Mouse (Mus musculus) regulatory T cell (primary cell): ENCODE data around the gene Suds3.

Experiments used
- in situ Hi-C: fragments of 300-600 bp; cut with MboI, MseI; formaldehyde crosslinking; loops from one replicate; pipeline ENCODE4 v1.15.1; 2025; ENCODE audit warnings: high pct_unique_total_duplicates

The Suds3 gene

DNA sequence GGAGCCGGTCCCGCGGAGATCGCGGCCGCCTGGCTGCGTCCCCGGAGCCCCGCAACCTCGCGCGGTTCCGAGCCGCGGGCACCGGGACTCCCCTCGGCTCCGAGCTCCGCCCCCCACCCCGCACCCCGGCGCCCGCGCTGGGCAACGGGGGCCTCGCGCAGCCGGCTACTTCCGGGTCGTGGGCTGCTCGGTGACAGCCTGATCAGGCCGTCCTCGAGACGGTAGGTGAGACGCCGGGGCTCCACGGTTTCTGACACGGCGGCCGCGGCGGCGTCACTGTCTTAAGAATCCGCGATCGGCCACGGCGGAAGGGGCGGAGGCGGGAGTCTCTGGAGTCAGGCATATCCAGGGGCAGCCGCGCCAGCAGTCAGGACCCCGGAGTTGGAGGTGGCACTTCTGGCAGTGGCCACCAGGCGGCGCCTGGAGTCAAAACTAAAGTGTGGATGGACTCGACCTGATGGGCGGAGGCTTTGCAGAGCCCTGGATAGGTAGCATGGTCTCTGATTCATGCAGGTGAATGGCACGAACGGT lies at the start of gene Suds3:
Gene Suds3 (minus strand): TSS at position 278 of the 531 bp plus-strand sequence.
- in situ Hi-C loops, result no loop called here

DNA sequence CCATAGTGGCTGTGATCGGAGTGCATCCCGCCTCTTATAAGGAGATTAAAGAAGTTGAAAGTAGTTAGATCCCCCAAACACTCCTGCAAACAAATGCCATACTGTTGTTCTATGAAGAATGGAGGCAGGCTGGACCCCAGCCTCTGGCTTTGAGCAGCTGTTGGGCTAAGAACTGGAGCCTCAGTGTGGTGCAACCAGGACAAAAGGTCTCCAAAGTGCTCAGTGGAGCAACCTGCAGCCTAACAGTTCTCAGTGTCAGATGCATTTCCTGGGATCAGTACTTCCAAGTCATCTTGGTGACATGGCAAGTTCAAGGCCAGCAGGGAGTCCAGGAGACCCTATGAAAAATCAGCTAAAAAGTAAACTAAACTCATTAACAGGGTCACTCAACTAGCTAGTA lies 49.0 kb upstream of the Suds3 start:
- in situ Hi-C loops, result no loop called here

DNA sequence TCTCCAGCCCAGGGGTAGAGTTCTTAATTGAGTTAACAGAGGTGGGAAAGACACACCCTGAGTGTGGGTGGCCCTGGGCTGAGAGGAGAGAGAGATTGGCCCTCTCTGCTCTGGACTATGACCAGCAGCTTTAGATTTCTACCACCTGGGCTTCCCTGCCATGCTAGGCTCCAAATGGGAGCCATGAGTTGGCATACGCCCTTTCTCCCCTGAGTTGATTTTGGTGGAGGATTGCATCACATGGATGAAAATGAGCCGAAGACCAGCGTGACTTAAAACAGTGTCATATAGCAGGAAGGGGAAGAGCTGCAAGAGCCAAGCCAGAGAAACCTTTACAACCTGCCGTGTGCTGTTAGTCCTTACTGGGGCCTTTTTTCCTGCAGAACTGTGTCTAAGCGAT lies 48.6 kb upstream of the Suds3 start:
- in situ Hi-C loops, result no loop called here

DNA sequence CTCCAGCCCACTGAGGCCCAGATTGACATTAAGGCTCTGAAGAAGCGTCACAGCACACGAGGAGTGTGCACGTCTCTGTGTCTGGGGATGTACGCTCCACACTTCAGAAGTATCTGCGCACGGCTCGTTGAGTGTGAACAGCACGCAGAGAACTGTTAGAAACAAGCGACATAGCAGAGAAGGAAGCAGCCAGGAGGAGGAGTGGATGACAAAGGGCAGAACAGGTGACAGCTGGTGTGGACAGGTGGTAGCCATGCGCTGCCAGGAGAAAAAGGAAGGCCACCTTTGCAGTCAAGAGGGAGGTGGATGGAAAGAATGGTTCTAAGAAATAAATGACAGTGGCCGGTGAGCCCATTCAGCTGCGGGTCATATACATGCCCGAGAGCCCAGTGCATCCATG lies 47.9 kb upstream of the Suds3 start:
- in situ Hi-C loops, result no loop called here

DNA sequence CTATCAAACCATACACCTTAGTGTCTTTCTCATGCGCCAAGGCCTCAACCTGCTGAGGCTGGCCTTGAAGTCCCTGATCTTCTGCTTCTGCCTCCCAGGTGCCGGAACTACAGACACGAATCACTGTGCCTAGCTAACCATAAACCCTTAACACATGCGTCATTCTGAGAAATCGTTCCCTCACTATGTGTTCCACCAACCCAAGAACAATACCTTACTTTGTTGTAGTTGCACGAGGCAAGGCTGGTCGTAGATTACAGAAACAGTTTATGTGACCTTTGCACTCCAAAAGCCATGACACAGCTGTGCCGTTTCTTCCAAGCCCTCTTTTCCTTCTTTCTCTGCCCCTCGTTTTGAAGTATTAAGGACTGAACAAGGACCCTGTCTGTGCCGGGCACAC lies 44.6 kb upstream of the Suds3 start:
- in situ Hi-C loops, result no loop called here

DNA sequence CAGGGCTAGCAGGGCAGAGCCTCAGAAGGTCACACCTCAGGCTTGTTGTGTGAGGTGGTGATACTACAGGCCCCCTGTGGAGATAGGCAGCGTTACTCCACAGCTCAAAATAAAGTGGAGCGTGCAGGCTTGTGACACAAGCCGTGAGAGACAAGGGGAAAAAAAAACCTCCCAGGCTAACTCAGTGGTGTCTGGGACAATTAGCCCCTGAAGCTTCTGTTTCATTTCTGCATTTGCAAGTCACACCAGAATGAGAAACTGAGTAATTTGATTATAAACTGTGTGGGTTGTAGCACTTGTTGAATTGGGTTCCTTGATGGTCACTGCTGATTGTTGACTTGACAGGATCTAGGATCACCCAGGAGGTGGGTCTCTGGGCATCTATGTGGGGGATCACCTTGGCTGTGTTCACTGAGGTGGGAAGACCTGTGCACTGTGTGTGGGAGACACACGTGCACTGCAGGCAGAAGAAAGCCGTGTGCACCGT lies 43.9 kb upstream of the Suds3 start:
- in situ Hi-C loops, result no loop called here

DNA sequence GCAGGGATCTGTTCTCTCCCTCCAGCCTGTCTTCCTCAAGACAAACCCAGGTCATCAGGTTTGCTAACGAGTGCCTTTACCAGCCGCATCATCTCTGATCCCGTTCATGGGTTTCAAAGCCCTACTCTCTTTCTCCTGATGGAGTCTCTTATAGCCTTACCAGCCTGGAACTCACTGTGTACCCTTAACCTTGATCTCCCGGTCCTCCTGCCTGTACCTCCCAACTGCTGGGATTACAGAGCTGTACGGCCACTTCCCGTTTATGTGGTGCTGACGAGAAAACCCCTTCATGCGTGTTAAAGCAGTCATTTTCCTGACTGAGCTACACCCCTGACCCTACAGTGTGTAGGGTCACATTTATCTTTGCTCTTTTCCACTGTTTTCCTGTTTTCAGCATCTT lies 43.4 kb upstream of the Suds3 start:
- in situ Hi-C loops, result no loop called here

DNA sequence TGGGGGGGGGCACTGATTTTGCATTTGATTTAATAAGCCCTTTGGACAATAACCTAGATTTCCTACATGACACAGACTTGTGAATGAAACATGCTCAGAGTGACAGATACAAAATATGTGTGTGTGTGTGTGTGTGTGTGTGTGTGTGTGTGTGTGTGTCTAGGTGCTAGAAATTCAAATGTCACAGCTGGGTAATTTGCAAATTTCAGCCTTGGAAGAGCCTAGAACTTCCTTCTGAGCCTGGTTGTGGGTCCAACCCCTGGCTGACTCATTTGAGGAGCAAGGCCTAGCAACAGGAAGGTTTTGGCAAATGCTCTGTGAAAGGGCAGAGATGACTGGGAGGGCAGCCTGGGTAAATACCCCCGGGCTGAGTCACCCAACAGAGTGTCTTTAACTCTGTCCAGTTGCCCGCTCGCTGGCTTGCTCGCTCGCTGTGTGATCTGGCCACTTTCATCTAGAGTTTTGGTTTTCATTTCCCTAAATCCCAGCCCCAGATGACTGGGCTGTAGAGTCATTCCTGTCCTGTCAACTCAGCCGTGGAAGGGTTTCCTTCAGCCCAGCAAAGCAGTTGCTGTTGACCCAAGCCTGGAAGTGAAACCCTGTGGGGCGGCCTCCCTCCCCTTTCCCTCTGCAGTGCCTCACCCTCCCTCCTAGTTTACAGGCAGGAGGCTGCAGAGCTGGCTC lies 42.6 kb upstream of the Suds3 start:
- in situ Hi-C loops, result no loop called here

DNA sequence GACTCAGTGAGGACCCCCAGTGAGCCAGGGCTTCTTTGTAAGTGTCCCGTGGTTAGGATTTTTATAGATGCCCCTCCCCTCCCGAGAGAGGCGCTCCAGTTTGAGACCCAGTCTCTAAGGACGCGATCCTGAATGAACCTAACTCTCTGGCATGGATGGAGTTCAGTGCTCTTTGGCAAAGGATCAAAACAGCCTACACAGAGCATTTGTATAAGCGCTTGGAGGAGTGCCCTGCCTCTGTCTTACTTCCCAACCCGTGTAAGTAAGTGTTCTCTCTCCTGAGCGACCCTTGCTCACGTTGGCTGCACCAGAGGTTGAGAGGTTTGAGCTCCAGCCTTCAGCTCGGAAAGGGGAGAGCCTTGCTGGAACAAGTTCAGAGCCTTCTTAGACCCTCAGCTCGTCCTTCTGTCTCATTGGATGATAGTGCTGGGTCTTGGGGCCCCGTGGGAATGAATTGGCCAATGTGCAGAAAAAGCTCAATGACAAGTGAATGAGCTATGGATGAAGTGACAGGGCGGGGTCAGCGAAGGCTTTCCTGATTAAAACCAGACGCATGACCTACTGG lies 37.7 kb upstream of the Suds3 start:
- in situ Hi-C loops, result no loop called here

DNA sequence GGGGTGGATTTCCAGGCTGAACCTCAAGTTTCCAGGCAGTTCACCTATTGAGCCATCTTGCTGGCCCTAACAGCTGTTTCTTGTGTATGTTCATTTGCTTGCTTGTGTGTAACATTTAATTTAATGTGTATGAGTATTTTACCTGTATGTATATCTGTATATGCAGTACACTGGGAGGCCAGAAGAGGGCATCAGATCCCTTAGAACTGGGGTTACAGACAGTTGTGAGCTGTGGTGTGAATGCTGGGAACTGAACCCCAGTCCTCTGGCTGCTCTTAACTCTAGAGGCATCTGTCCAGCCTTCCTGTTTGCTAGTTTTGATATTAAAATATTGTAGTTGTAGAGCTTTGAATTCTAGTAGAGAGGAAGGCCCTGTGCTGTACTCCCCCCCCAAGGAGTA lies 37.0 kb upstream of the Suds3 start:
- in situ Hi-C loops, result no loop called here

DNA sequence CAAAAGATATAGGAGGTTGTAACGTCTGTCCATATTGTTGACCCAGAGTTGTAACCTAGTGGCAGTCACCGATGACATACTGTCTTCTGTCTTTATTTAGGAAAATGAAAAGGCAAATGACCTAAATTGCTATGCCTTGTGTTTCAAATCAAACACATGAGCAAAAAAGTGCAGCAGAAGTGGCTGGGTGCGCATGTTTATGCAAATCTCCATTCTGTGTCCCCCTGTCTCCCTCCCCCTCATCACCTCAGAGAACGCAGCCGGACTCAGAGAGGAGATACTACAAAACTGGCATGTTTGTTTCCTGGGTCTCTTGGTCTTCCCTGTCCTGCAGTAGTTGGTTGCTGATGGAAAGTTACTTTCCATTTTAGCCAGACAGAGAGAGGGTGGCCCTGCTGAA lies 34.2 kb upstream of the Suds3 start:
- in situ Hi-C loops, result no loop called here

DNA sequence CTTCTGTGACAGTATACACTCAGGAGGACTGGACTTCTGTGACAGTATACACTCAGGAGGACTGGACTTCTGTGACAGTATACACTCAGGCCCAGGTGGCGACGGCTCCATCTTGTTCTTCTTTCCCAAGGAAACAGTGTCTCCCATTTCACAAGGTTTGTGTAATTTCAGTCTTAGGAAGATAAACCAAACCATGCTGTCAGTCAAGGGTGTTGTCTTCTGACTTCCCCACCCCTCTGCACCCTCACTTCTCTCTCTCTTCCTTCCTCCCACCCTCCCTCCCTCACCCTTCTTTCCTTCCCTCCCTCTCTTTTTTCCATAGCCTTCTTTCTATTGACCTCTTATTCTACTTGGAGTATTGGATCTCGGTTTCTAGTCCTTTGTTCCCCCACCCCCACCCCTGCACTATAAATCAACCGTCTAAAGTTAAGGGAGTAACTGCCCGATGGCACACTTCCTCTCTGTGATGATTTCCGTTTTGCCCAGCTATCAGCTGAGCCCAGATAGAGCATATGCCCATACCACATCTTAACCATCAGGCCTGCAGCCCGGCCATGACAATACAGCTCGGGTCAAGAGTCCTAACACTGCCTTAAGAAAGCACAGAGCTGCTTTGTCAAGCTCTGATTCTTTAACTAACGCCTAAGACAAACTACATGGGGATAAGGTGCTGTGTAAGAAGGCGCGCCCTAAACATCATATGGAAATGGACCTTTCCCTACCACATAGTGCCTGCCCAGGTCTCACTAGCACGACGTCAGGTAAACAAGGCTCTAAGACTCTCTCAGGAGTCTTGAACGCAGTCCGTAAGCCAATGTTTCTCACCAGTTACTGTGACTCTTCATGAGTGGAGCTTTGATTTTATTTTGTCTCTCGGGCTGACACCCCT lies 33.4 kb upstream of the Suds3 start:
- in situ Hi-C loops, result no loop called here

DNA sequence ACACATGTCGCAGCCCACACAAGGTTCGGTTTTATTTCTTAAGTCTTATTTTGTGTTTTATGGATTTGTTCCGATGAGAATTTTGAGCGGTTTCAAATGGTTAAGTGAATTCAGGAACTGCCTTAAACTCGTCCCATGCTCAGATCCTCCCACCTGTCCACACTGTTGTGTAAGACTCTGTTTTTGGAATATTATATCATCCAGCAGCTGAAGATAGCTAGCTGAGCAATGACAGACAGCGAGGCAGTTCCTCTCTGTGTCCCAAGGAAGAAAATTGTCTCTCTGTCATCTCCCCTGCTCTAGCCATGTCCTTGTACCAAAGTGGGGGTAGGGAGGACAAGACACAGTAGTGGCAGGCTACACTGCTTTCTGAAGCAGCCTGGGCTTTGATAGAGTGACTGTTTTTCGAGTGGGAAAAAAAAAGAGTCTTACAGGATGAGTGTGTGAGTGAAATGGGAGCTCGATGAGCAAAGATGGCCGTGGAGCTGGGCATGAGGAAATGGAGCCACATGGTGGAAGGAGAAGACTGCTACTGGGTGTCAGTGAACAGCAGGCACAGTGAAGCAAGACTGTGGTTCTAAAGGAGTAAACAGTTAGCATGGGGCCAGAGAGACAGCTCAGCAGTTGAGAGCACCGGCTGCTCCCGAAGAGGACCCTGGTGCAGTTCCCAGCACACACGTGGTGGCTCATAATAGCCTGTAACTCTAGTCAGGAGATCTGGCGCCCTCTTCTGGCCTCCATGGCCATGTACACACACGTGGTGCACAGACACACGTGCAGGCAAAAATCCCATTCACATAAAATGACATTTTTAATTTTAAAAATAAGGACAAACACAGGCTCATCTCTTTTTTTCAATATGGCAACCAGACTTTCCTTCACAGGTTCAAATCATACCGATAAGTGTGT lies 31.5 kb upstream of the Suds3 start:
- in situ Hi-C loops, result no loop called here

DNA sequence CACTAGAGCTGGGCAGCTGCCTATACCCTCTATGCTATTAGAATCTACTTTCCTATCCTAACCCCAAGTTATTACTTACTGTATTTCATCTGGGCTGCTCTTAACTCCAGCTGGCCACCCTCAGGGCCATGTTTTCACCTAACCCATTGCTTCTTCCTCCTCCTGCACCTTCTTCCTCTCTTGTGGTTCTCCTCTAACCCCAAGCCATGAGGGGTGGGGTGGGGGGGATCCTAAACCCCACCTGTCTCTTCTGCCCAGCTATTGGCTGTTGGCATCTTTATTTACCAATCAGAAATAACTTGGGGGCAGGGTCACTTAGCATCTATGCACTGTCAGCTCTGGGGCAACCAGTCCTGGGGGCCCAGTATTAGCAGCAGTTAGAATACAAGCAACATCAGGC lies 30.3 kb upstream of the Suds3 start:
- in situ Hi-C loops, result no loop called here

DNA sequence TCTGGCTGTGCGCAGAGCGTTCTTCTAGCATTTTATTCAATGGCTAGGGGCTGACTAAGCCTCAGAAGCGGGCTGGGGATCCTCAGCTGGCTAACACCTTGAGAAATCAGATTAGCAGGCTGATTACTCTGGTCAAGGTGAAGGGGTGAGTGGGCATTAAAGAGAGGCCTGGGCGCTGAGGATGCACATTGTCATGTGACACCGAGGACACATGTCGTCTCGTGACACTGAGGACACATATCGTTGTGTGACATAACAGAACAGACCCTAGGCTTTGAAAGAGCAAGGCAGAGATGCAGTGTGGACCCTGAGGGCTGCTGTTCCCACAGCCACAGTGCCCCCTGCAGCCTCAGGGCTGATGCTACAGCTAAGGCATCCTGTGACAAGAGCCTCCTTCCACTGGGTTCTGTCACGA lies 27.8 kb upstream of the Suds3 start:
- in situ Hi-C loops, result no loop called here

DNA sequence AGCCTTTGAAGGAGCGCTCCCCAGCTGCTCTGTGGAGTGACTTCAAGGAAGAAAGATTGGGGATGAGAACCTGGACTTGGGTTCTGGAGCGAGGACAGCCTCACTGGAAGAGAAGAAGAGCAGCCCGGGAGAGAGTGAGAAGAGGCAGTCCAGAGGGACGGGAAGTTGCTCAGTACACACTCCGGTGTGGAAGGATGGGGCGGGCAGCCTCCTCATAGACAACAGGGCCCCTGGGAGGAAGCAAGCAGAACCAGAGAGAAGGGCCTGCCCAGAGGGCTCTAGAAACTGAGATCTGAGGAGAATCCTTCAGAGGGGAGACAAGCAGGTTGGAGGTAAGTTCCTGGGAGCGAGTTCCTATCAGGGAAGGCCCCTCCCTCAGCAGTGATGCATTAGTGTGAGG lies 24.5 kb upstream of the Suds3 start:
- in situ Hi-C loops, result no loop called here

DNA sequence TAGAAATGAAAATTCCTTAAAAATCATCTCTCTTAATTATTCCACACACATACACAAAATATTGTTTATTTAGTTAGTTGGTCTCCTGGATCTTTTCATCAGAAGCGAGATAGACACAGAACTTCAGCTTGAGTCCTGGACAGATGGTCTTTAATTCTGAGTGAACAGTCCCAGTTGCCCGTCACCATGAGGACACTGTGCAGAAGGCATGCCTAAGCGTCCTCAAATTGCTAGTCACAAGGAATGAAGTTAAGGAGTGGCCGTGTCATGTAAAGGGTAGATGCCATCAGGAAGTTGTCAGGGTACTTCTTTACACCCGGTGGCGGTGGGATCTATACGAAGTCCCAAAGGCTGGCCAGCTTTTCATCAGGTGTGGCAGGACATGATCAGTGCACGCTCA lies 23.9 kb upstream of the Suds3 start:
- in situ Hi-C loops, result no loop called here

DNA sequence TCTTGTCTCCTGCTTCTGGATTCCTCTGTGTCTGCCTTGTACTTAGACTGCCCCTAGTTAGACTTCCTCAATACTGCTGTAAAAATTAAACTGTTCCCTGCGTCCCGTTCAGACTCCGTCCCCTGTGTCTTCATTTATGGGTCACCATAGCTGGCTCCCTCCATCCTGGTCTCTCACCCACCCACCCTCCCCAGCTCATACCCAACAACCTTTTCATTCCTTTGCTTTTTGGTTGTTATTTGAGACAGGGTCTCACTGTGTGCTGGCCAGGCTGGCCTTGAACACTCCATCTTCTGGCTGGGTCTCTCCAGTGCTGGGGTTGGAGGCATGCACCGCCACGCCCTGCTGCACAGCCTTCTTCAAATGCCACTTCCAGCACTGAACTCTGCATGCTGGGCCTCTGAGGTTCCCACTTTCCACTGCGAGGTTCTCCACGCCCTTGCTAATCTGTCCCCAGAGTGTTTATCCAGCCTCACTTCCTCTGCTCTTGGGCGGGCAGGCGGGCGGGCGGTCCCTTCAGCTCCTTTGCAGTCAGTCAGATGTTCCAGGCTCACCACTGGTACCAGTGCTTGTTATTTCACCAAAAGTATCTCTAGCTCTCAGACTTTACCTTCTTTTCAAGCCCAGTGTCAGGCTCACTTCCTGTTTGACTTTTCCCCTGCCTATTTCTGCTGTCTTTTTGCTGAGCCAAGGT lies 22.5 kb upstream of the Suds3 start:
- in situ Hi-C loops, result no loop called here

DNA sequence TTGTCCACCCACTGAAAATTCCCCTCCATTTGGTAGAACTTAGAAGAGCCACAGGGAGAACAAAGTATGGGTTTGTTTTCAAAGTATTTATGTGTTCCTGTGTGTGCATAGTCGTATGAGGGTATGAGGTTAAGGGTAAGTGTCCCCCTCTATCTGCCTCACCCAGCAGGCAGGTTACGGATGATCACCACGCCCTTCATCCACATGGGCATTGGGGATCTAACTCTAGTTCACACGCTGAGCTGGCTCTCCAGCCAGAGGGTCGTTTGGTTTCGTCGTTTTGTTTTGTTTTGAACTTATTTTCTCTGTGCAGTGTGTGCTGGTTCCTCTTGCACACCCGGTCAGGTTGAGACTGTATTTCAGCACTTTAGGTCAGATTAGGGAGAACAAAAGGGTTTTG lies 21.7 kb upstream of the Suds3 start:
- in situ Hi-C loops, result no loop called here

DNA sequence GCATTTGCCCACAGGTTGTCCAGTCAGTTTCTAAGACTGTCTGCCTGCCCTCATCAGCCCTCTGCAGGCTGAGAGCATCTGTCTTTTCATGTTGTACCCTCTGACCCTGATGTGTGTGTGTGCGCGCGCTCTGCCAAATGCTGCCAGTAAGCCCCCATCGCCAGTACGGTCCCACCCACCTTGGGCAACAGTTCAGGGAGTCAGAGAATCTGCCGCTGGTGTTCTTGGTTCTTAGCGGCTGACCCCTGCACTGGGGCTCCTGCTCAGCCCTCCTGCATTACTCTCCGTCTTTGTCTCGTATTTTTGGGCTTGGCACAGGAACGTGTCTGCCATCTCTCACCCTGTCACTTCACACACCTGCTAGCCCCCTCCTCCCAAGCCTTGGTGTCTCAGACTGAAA lies 21.1 kb upstream of the Suds3 start:
- in situ Hi-C loops, result no loop called here

DNA sequence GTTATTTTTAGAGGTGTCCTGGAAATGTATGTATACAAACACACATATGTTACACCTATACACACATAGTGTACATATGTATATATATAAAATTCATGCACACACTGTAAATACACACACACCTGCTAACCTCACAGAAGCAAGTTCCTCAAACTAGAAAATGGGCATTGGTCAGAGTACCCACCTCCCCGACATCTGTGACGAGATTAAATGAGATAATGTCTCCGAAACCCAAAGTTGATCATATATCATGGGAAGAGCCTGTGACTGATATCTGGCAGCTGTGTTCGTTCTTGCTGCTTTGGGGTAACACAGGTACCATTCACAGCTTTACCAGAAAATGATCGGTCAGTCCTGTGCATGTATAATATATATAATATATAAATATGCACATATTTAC lies 20.7 kb upstream of the Suds3 start:
- in situ Hi-C loops, result no loop called here
